Mouse (Mus musculus): Measurements from ENCODE around the gene Lmod3. TPM values are rescaled to one million over a fixed set of nuclear protein-coding genes. Genes with fewer than 3 reads are reported as not detected.

Gene Lmod3
- polyA plus RNA-seq, 1 experiment from 2014 or later, result not detected

DNA sequence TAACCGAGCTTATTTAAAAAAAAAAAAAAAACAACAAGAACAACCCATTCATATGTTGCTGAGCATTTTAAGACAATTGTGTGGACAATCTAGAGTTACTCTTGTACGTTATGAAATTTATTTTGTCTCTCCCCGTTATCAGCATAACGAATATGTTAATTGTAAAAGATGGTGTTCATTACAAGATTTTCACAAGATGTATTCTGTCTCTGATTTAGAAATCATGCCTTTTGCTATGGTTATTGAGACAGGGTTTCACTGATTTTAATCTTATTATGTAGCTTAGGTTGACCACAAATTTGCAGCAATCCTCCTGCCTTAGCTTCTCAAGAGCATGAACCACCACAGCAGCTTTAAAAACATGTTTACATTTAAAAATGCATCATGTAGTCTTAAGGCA is 37.3 kb upstream of the Lmod3 start:
- Histone ChIP-seq H3K4me3 (no peak overlapping the region), H3K27me3 (ENCODE audit: low read depth, poor library complexity, severe bottlenecking) (no peaks in the 10 kb centered on the region), H3K27ac (replicated peaks) (no peak overlapping the region), H3K9me3 (replicated peaks) (no peaks in the 10 kb centered on the region), H3K36me3 (peaks cover 57% of the 10 kb centered on the region), H3K4me1 (peaks cover 9% of the 10 kb centered on the region)
- 93% methylated on average over 4 of the region's 4 CpGs for WGBS
- DNase-seq (ENCODE audit: low spot score), result no peak

DNA sequence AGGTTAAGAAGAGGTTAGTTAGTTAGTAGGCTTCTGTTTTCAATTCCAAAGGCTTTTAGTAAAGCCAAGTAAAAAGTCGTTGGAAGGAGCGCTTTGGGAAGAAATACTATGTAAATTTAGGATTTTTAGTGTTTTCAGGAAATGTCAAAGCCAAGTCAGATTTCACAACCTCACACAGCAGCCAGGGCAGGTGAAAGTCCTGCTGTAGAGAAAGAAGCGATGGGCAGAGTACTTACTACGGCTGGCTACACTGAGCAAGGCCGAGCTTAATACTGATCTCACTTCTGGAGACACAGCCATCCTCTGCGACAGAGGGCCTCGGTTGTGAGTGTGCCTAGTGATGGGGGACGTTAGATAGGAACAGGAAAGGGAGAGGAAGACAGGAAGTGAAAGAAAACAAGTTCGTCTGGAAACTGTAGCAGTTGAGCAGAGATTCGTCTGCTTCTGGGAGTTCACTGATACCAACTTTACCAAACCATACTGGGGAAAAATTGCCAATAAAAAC is 36.8 kb upstream of the Lmod3 start:
- WGBS, result 74% methylated on average over 10 of the region's 10 CpGs
- Histone ChIP-seq H3K36me3 (peaks cover 53% of the 10 kb centered on the region), H3K4me3 (no peak overlapping the region), H3K27me3 (ENCODE audit: low read depth, poor library complexity, severe bottlenecking) (no peaks in the 10 kb centered on the region), H3K9me3 (replicated peaks) (no peaks in the 10 kb centered on the region), H3K27ac (replicated peaks) (no peak overlapping the region), H3K4me1 (peaks cover 9% of the 10 kb centered on the region)
- DNase-seq (ENCODE audit: low spot score), result no peak

DNA sequence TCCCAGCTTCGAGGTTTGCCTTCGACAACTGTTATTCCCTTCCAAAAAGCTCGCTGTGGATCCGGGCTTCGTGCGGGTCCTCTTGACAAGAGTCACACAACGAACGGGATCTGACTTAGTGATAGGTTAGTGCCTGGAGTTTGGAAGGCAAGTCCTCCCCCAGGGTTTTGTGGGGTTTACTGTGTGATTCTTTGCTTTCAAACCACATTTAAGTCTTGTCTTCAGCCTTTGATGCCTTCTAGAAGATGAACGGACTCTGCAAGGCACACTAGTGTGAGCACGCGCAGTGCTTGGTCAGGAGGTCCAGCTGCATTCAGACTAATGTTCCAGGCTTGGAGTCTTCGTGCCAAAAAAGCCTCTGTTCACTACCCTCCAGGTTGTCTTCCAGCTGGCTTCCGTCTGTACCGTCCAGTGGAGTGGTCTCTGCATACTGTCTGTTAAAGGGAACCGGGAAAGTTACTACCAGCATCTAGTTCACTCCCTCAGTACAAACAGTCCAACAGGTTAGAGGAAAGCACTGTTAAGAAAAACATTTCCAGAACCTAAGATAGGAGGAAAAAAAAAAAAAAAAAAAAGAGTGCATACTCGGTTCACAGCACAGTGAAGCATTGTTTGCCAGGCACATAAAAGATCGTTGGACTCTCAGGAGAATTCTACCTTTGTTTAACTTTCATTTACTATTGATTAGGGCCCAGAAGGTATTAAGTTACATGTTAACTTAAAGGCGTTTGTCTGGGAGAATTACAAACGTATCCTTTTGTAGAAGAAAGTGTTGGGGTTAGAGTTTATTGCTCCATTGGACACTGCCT is 35.7 kb upstream of the Lmod3 start:
- H3K9me3 ChIP-seq (replicated peaks), result no peaks in the 10 kb centered on the region
- H3K4me1 ChIP-seq, result peaks cover 9% of the 10 kb centered on the region
- no peak overlapping the region for H3K4me3 ChIP-seq
- peaks cover 41% of the 10 kb centered on the region for H3K36me3 ChIP-seq
- no peak for DNase-seq (ENCODE audit: low spot score)
- no peak overlapping the region for H3K27ac ChIP-seq (replicated peaks)
- WGBS, result 84% methylated on average over 19 of the region's 19 CpGs
- H3K27me3 ChIP-seq (ENCODE audit: low read depth, poor library complexity, severe bottlenecking), result no peaks in the 10 kb centered on the region

DNA sequence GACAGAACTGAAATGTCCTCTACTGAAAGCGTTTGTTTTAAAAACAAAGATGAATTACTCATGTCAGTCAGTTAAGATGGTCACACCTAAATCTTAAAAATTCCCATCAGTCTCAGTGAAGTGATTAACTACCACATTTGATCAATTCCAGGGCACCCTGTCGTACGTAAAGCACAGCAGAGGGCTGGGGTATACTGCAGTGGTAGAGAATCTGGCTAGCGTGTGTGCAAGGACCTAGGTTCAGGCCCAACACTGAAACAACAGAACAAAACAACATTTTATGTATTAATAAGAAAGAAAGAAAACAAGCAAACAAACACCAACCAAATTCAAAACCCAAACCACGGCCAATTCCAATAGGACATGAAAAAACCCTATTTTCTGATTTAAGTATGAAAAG is 33.8 kb upstream of the Lmod3 start:
- WGBS, result 90% methylated on average over 5 of the region's 5 CpGs
- no peaks in the 10 kb centered on the region for H3K9me3 ChIP-seq (replicated peaks)
- H3K27me3 ChIP-seq (ENCODE audit: low read depth, poor library complexity, severe bottlenecking), result no peaks in the 10 kb centered on the region
- no peak overlapping the region for H3K27ac ChIP-seq (replicated peaks)
- peaks cover 7% of the 10 kb centered on the region for H3K4me1 ChIP-seq
- H3K36me3 ChIP-seq, result peaks cover 22% of the 10 kb centered on the region
- no peak overlapping the region for H3K4me3 ChIP-seq
- no peak for DNase-seq (ENCODE audit: low spot score)

DNA sequence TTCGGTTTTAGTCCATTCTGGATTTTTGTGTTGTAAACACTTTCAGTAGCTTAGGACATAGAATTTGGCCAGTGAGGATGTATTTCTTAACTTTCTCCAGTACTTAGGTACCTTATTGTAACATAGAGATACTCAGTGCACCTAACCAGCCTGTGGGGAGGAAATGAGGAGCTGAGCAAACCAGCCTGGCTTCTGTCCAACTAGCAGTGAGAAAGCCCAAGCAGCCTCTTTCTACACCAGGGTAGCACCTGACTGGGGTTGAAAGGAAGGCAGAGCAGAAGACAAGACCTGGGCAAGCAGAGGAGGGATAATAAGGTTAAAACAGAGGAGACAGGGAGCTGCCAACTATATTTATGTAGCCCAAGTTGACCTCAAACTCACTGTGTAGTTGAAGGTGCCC is 31.1 kb upstream of the Lmod3 start:
- Histone ChIP-seq H3K27ac (replicated peaks) (no peak overlapping the region), H3K9me3 (replicated peaks) (no peaks in the 10 kb centered on the region), H3K27me3 (ENCODE audit: low read depth, poor library complexity, severe bottlenecking) (peaks cover 15% of the 10 kb centered on the region), H3K36me3 (peaks cover 18% of the 10 kb centered on the region), H3K4me3 (no peak overlapping the region), H3K4me1 (peaks cover 7% of the 10 kb centered on the region)
- DNase-seq (ENCODE audit: low spot score), result no peak
- WGBS, result 96% methylated on average over 1 of the region's 1 CpGs

DNA sequence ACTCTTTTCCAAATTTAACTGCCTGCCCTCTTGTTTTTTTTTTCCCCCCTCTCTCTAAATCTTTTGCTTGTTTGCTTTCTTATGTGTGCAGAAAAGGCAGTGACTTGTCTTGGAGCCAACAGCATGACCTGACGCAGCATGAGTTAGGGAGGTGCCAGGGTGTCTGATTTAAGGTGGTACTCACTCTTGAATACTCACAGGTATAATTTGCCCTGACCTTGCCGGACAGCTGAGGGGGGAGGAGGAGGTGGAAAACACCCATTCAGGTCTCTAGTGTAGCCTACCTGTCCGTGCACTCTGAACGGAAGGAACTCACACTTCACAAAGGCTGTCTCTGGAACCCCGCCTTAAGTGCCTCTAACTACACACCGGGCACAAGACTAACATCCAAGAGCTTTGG is 26.3 kb upstream of the Lmod3 start:
- WGBS, result 35% methylated on average over 6 of the region's 6 CpGs
- Histone ChIP-seq H3K27ac (replicated peaks) (no peak overlapping the region), H3K4me3 (no peak overlapping the region), H3K9me3 (replicated peaks) (no peaks in the 10 kb centered on the region), H3K27me3 (ENCODE audit: low read depth, poor library complexity, severe bottlenecking) (peaks cover 45% of the 10 kb centered on the region), H3K4me1 (peaks cover 29% of the 10 kb centered on the region), H3K36me3 (no peaks in the 10 kb centered on the region)
- DNase-seq (ENCODE audit: low spot score), result no peak

DNA sequence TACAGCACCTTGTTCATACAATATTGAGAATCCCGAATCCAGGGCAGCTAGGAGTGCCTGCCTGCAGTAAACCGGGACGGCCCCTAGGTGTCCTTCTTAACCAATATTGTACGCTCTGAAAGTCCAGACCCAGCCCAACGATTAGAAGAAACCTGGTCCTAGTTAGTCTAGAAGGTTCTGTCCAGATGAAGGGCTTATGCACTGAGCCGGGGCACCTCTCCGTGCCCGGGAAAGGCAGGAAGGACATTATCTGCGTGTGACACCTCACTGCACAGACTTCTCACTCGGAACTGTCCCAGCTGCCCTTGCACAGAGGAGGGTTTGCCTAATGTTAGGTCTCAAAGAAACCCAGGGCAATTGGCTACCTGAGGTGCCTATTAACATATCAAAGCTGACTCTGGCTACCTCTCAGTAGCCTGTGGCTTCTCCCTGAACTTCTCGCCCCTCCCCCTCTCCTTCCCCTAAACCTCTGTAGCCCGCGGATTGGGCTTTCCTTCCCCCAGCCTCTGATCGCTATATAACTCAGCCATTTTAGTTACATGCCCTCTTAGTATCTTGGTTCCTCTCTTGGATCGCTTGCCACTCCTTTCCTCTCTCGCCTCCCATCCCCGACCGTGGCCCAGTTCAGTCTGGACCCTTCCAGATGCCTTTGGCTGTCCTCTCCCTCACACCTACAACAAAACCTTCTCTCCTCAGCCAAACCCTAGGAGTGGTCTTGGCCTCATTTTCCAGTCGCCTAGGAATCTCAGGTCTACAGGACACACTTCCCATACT is 25.6 kb upstream of the Lmod3 start:
- Histone ChIP-seq H3K4me1 (peaks cover 29% of the 10 kb centered on the region), H3K27me3 (ENCODE audit: low read depth, poor library complexity, severe bottlenecking) (peaks cover 48% of the 10 kb centered on the region), H3K36me3 (no peaks in the 10 kb centered on the region), H3K4me3 (peak overlapping the region; percentile 36), H3K27ac (replicated peaks) (peak overlapping the region; percentile 49; the same call in 1 of the 2 replicates), H3K9me3 (replicated peaks) (no peaks in the 10 kb centered on the region)
- peak; percentile 73 for DNase-seq (ENCODE audit: low spot score)
- WGBS, result 1% methylated on average over 19 of the region's 19 CpGs

DNA sequence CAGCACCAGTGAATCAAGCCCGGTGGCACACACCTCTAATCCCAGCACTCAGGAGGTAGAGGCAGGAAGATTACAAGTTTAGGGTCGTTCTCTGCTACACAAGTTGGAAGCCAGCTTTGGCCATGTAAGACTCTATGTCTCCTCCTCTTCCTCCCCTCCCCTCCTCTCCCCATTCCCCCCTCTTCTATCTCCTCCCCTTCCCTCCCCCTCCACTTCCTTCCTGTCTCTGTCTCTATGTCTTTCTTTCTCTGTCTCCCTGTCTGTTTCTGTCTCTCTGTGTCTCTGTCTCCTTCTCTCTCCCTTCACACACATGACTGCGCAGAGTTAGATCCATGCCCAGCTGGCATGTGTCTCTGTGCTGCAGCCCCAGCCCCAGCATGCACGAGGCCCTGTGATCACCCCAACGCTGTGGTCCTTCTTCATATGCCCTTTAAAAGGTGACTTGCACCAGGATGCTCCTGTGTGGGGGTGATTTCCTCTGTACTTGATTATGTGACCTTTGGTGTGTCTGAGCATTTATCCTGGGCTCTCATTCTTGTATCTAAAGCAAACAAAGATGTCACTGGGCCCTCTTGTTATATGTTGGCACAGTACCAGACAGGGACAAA is 24.4 kb upstream of the Lmod3 start:
- DNase-seq (ENCODE audit: low spot score), result no peak
- H3K9me3 ChIP-seq (replicated peaks), result no peaks in the 10 kb centered on the region
- H3K27ac ChIP-seq (replicated peaks), result no peak overlapping the region
- no peaks in the 10 kb centered on the region for H3K36me3 ChIP-seq
- WGBS, result 60% methylated on average over 5 of the region's 5 CpGs
- H3K4me3 ChIP-seq, result no peak overlapping the region
- H3K4me1 ChIP-seq, result peaks cover 29% of the 10 kb centered on the region
- H3K27me3 ChIP-seq (ENCODE audit: low read depth, poor library complexity, severe bottlenecking), result peaks cover 48% of the 10 kb centered on the region

DNA sequence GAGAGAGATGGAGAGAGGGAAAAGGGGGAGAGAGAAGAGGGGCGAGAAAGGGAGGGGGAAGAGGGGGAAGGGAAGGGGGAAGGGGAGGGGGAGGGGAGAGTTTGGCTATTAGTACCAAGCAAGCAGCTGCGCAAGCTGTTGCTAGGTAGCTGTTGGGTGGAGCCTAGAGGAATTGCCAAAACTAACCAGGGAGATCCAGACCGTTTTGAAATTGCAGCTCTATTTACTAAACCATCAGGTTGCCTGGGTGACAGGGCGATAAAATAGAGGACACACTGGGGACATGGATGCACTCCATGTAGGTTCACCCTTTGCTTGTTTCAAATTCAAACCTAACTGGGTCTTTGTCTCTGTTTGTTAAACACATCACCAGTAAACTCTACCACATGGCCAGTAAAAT is 23.8 kb upstream of the Lmod3 start:
- Histone ChIP-seq H3K36me3 (no peaks in the 10 kb centered on the region), H3K4me3 (no peak overlapping the region), H3K27me3 (ENCODE audit: low read depth, poor library complexity, severe bottlenecking) (peaks cover 48% of the 10 kb centered on the region), H3K27ac (replicated peaks) (peak overlapping the region; percentile 17; the same call in 1 of the 2 replicates), H3K9me3 (replicated peaks) (no peaks in the 10 kb centered on the region), H3K4me1 (peaks cover 29% of the 10 kb centered on the region)
- no peak for DNase-seq (ENCODE audit: low spot score)
- WGBS, result 31% methylated on average over 4 of the region's 4 CpGs

DNA sequence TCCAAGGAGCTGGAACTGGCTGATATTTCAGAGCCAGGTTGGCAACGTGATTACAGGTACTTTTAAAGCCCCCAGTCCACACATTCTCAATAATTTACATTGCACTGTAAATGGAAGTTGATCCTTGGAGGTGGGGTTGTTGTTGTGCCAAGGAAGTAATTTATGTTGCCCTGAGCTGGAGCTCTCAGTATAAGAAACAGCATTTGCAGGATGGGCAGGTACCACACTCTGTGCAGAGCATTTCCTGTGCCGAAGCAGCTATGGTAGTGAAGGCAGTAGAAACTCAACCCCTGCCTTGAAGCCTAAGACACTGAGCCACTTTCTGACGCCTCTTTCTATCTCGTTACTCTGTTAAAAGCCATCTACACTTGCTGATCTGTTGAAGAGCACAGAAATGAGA is 23.2 kb upstream of the Lmod3 start:
- Histone ChIP-seq H3K4me1 (peaks cover 29% of the 10 kb centered on the region), H3K27me3 (ENCODE audit: low read depth, poor library complexity, severe bottlenecking) (peaks cover 48% of the 10 kb centered on the region), H3K27ac (replicated peaks) (no peak overlapping the region), H3K4me3 (no peak overlapping the region), H3K9me3 (replicated peaks) (no peaks in the 10 kb centered on the region), H3K36me3 (no peaks in the 10 kb centered on the region)
- 62% methylated on average over 4 of the region's 4 CpGs for WGBS
- no peak for DNase-seq (ENCODE audit: low spot score)

DNA sequence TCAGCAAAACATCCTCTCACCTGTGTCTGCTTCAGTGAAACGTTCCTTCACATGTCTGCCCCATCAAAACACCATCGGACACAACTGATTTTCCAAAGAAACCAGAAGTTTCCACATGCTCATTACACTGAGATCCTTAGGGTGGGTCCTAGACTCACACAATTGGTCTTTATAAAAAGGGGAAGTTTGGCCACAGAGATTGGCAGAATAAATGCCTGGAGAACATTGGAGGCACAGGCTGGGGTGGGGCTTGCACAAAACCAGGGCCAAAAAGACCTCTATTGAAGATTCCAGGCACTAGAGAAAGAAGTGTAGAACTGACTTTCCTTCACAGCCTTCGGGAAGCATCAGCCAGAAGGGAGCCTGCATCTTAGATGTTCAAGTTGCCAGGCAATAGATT is 21.2 kb upstream of the Lmod3 start:
- Histone ChIP-seq H3K9me3 (replicated peaks) (no peaks in the 10 kb centered on the region), H3K4me1 (peaks cover 23% of the 10 kb centered on the region), H3K27me3 (ENCODE audit: low read depth, poor library complexity, severe bottlenecking) (peaks cover 34% of the 10 kb centered on the region), H3K36me3 (no peaks in the 10 kb centered on the region), H3K27ac (replicated peaks) (no peak overlapping the region), H3K4me3 (no peak overlapping the region)
- no peak for DNase-seq (ENCODE audit: low spot score)
- WGBS, result 90% methylated on average over 3 of the region's 3 CpGs

DNA sequence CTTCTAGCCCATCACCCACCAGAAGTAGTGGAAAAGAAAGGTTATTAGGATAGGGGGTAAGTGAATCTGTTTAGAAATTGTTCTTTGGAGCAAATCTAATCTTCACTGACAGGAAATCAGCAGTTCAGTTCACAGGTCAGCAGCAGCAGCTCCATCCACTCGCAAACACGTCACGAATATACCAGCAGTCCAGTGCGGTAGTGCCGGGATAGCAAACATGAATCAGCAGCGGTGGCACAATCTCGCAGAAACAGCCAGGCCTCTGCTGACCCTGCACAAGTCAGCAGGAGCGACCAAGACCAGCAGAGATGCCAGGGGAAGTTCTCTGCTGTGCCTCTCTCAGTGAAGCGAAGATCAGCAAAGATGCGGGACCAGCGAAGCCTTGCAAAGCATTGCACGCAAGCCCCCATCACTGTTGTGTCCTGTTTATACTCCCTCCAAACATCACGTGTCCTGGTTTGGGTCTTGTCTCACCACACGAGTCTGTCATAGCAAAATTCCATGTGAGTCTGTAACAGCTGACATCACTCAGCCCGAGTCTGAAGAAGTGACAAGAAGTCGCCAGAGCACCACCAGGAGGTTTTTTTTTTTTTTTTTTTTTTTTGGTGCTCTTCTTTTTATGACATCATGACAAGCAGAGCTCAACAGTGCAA is 20.6 kb upstream of the Lmod3 start:
- 82% methylated on average over 16 of the region's 16 CpGs for WGBS
- Histone ChIP-seq H3K4me1 (peaks cover 17% of the 10 kb centered on the region), H3K9me3 (replicated peaks) (no peaks in the 10 kb centered on the region), H3K27me3 (ENCODE audit: low read depth, poor library complexity, severe bottlenecking) (peaks cover 28% of the 10 kb centered on the region), H3K36me3 (no peaks in the 10 kb centered on the region), H3K4me3 (no peak overlapping the region), H3K27ac (replicated peaks) (no peak overlapping the region)
- no peak for DNase-seq (ENCODE audit: low spot score)
